Mouse (Mus musculus): ENCODE measurements around the gene Ttc39a. TPM values are rescaled to one million over a fixed set of nuclear protein-coding genes. Genes with fewer than 3 reads are reported as not detected.

The Ttc39a gene
- polyA plus RNA-seq, 1 experiment from 2014 or later = 14.3 TPM

- no peak overlapping the region for H3K4me3 ChIP-seq (replicated peaks)
- H3K4me2 ChIP-seq = no peak overlapping the region
- H3K9ac ChIP-seq = no peak overlapping the region
- 59% methylated on average over 8 of the region's 8 CpGs for WGBS (ENCODE audit: insufficient replicate concordance)
- peaks cover 3% of the 10 kb centered on the region; the same call in 1 of the 2 replicates for H3K36me3 ChIP-seq (replicated peaks)
- H3K4me1 ChIP-seq (replicated peaks) = peaks cover 23% of the 10 kb centered on the region
- no peak for ATAC-seq (ENCODE audit: insufficient read depth)
- H3K27ac ChIP-seq (replicated peaks) = no peak overlapping the region
- no peaks in the 10 kb centered on the region for H3K27me3 ChIP-seq
- H3K9me3 ChIP-seq (replicated peaks) = no peaks in the 10 kb centered on the region
These were observed 13.8 kb downstream of the Ttc39a start for GRCm38 (mm10) chr4:109420138-109420795.

GRCm38 (mm10) chr4:109421608-109422007, 15.2 kb downstream of the Ttc39a start:
- no peak overlapping the region for H3K4me2 ChIP-seq
- H3K4me1 ChIP-seq (replicated peaks) = peaks cover 32% of the 10 kb centered on the region
- H3K9me3 ChIP-seq (replicated peaks) = no peaks in the 10 kb centered on the region
- no peak overlapping the region for H3K27ac ChIP-seq (replicated peaks)
- peaks cover 3% of the 10 kb centered on the region; the same call in 1 of the 2 replicates for H3K36me3 ChIP-seq (replicated peaks)
- ATAC-seq (ENCODE audit: insufficient read depth) = no peak
- 75% methylated on average over 7 of the region's 7 CpGs for WGBS (ENCODE audit: insufficient replicate concordance)
- H3K27me3 ChIP-seq = no peaks in the 10 kb centered on the region
- H3K4me3 ChIP-seq (replicated peaks) = no peak overlapping the region
- H3K9ac ChIP-seq = no peak overlapping the region

DNA sequence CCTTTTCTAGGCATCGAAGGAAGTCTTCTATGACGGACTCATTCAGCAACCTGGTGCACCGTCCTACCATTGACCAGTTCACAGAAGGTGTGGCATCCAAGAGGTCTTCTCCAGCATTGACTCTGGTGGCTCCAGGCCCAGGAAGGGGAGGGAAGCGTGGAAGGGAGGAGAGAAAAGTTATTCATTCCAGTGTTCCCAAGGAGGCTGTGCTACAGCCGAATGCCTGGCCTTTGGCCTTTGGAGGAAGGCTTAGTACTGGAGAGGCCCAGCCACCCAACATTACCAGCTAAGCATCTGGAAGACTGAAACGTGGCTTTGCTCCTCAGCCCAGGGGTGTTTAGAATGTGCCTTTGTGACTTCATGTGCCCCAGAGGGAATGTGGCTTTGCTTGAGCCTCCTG, 16.0 kb downstream of the Ttc39a start:
- WGBS (ENCODE audit: insufficient replicate concordance) = 65% methylated on average over 6 of the region's 6 CpGs
- no peak for ATAC-seq (ENCODE audit: insufficient read depth)
- no peak overlapping the region for H3K4me2 ChIP-seq

DNA sequence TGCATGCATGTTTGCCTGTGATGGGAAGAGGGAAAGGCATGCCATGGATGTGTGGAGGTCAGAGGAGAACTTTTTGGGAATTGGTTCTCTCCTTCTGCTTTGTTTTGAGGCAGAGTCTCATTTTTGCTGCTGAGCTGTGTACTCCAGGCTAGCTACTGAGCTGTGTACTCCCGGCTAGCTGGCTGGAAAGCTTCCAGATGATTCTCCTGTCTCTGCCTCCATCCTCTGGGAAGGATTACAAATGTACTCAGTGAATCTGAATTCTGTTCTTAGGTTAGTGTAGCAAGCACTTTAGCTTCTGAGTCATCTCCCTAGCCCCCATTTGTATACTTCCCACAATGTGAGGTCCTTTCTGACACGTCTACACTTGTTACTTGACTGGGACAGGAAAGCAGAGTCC, 17.0 kb downstream of the Ttc39a start:
- Histone ChIP-seq H3K27ac (replicated peaks) (no peak overlapping the region), H3K4me2 (no peak overlapping the region), H3K9ac (no peak overlapping the region), H3K36me3 (replicated peaks) (peaks cover 3% of the 10 kb centered on the region; the same call in 1 of the 2 replicates), H3K9me3 (replicated peaks) (no peaks in the 10 kb centered on the region), H3K4me3 (replicated peaks) (no peak overlapping the region), H3K4me1 (replicated peaks) (peaks cover 26% of the 10 kb centered on the region), H3K27me3 (no peaks in the 10 kb centered on the region)
- no peak for ATAC-seq (ENCODE audit: insufficient read depth)
- 51% methylated on average over 2 of the region's 2 CpGs for WGBS (ENCODE audit: insufficient replicate concordance)

More for the DNA sequence above, 16.0 kb downstream of the Ttc39a start:
- H3K4me1 ChIP-seq (replicated peaks) = peaks cover 32% of the 10 kb centered on the region
- H3K36me3 ChIP-seq (replicated peaks) = peaks cover 3% of the 10 kb centered on the region; the same call in 1 of the 2 replicates
- no peaks in the 10 kb centered on the region for H3K9me3 ChIP-seq (replicated peaks)
- no peak overlapping the region for H3K4me3 ChIP-seq (replicated peaks)
- no peak overlapping the region for H3K27ac ChIP-seq (replicated peaks)
- no peaks in the 10 kb centered on the region for H3K27me3 ChIP-seq
- no peak overlapping the region for H3K9ac ChIP-seq

- no peak overlapping the region for H3K4me2 ChIP-seq
- WGBS (ENCODE audit: insufficient replicate concordance) = 26% methylated on average over 1 of the region's 1 CpGs
- no peaks in the 10 kb centered on the region for H3K27me3 ChIP-seq
- no peak overlapping the region for H3K27ac ChIP-seq (replicated peaks)
- H3K4me3 ChIP-seq (replicated peaks) = no peak overlapping the region
- no peaks in the 10 kb centered on the region for H3K9me3 ChIP-seq (replicated peaks)
- no peak overlapping the region for H3K9ac ChIP-seq
- peaks cover 31% of the 10 kb centered on the region for H3K4me1 ChIP-seq (replicated peaks)
- ATAC-seq (ENCODE audit: insufficient read depth) = no peak
- H3K36me3 ChIP-seq (replicated peaks) = peaks cover 3% of the 10 kb centered on the region; the same call in 1 of the 2 replicates
These were observed 20.6 kb downstream of the Ttc39a start for GRCm38 (mm10) chr4:109427058-109427457.

- H3K4me2 ChIP-seq = no peak overlapping the region
- no peak overlapping the region for H3K9ac ChIP-seq
- H3K4me3 ChIP-seq (replicated peaks) = no peak overlapping the region
- no peaks in the 10 kb centered on the region; the same call in 1 of the 2 replicates for H3K36me3 ChIP-seq (replicated peaks)
- H3K9me3 ChIP-seq (replicated peaks) = no peaks in the 10 kb centered on the region
- H3K27ac ChIP-seq (replicated peaks) = 0 out of 2 replicates have a peak overlapping the region, but pooled peaks have one; percentile 31
- no peaks in the 10 kb centered on the region for H3K27me3 ChIP-seq
- ATAC-seq (ENCODE audit: insufficient read depth) = no peak
- 82% methylated on average over 7 of the region's 7 CpGs for WGBS (ENCODE audit: insufficient replicate concordance)
- H3K4me1 ChIP-seq (replicated peaks) = peaks cover 46% of the 10 kb centered on the region
These were observed 23.8 kb downstream of the Ttc39a start for GRCm38 (mm10) chr4:109430250-109430649.

- Histone ChIP-seq H3K4me3 (replicated peaks) (no peak overlapping the region), H3K4me2 (peak overlapping the region; percentile 34; the same call in 1 of the 2 replicates), H3K36me3 (replicated peaks) (no peaks in the 10 kb centered on the region; the same call in 1 of the 2 replicates), H3K27ac (replicated peaks) (peak overlapping the region; percentile 31; the same call in 1 of the 2 replicates), H3K4me1 (replicated peaks) (peaks cover 42% of the 10 kb centered on the region), H3K27me3 (no peaks in the 10 kb centered on the region), H3K9ac (no peak overlapping the region), H3K9me3 (replicated peaks) (no peaks in the 10 kb centered on the region)
- ATAC-seq (ENCODE audit: insufficient read depth) = peak; percentile 73
- 25% methylated on average over 13 of the region's 13 CpGs for WGBS (ENCODE audit: insufficient replicate concordance)
These were observed 24.4 kb downstream of the Ttc39a start for GRCm38 (mm10) chr4:109430854-109431253.

GRCm38 (mm10) chr4:109432668-109433375, 26.4 kb downstream of the Ttc39a start:
- peaks cover 3% of the 10 kb centered on the region; the same call in 1 of the 2 replicates for H3K36me3 ChIP-seq (replicated peaks)
- H3K4me1 ChIP-seq (replicated peaks) = peaks cover 41% of the 10 kb centered on the region
- no peaks in the 10 kb centered on the region for H3K9me3 ChIP-seq (replicated peaks)
- no peak overlapping the region for H3K4me3 ChIP-seq (replicated peaks)
- WGBS (ENCODE audit: insufficient replicate concordance) = 78% methylated on average over 16 of the region's 16 CpGs
- H3K4me2 ChIP-seq = no peak overlapping the region
- peak; percentile 7; the same call in 1 of the 2 replicates for ATAC-seq (ENCODE audit: insufficient read depth)
- no peak overlapping the region for H3K27ac ChIP-seq (replicated peaks)
- no peaks in the 10 kb centered on the region for H3K27me3 ChIP-seq
- H3K9ac ChIP-seq = no peak overlapping the region

DNA sequence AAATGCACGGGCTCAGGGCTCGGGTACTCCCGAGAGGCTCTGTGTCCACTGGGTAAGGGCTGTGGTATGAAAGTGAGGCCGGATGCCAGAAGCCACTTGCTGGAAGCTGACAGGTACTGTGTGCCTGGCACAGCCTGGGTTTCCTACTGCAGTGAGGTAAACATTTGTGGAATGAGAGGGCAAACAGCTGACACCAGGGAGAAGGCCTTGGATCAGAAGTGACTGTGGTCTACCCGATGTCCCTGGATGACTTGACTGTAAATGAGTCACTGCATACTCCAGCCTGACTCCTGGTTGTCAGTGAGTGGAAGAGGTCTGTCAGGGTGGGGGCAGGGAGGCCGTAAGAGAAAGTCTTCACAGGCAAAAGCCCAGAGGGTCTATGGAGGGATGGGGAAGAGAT, 27.2 kb downstream of the Ttc39a start:
- Histone ChIP-seq H3K4me3 (replicated peaks) (no peak overlapping the region), H3K4me1 (replicated peaks) (peaks cover 49% of the 10 kb centered on the region), H3K9ac (no peak overlapping the region), H3K36me3 (replicated peaks) (peaks cover 7% of the 10 kb centered on the region), H3K4me2 (no peak overlapping the region), H3K9me3 (replicated peaks) (no peaks in the 10 kb centered on the region), H3K27me3 (no peaks in the 10 kb centered on the region), H3K27ac (replicated peaks) (no peak overlapping the region)
- no peak for ATAC-seq (ENCODE audit: insufficient read depth)
- WGBS (ENCODE audit: insufficient replicate concordance) = 80% methylated on average over 6 of the region's 6 CpGs

DNA sequence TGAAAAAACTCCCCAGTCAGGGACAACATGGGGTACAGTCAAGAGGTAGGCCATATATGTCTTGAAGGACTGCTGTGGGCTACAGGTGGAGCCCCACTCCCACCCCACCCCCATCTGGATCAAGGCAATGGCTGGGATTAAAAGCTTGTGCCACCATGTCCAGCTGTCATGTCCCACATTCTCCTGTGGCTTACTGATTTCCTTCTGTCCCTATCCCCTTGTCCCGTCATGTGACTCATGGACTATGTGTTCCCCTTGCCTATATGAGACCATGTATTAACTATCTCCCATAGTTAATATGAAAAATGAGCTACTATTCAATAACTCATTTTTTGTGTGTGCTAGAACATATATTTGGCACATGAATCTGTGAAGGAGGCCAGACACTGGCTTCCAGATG, 27.8 kb downstream of the Ttc39a start:
- H3K4me1 ChIP-seq (replicated peaks) = peaks cover 55% of the 10 kb centered on the region
- H3K4me2 ChIP-seq = no peak overlapping the region
- H3K36me3 ChIP-seq (replicated peaks) = peaks cover 13% of the 10 kb centered on the region
- no peak overlapping the region for H3K4me3 ChIP-seq (replicated peaks)
- ATAC-seq (ENCODE audit: insufficient read depth) = no peak
- no peaks in the 10 kb centered on the region for H3K27me3 ChIP-seq
- 95% methylated on average over 1 of the region's 1 CpGs for WGBS (ENCODE audit: insufficient replicate concordance)
- H3K9me3 ChIP-seq (replicated peaks) = no peaks in the 10 kb centered on the region
- no peak overlapping the region for H3K9ac ChIP-seq
- no peak overlapping the region for H3K27ac ChIP-seq (replicated peaks)
